Mouse (Mus musculus) heart, embryonic 15.5 days (tissue): ENCODE measurements around the gene Tspan31. TPM values are rescaled to one million over a fixed set of nuclear protein-coding genes. Genes with fewer than 3 reads are reported as not detected.
A peak's percentile ranks its signal among the peaks of the same experiment; 100 is the strongest.

Experiments
- ATAC-seq: fragments of 200-750 bp; cut with Nextera tagmentation; replicated peaks from 2 replicates; pipeline ENCODE4 v1.8.0; 2017; ENCODE audit warnings: low read depth, moderate TSS enrichment; ENCODE audit not compliant: insufficient number of reproducible peaks, insufficient read depth, low FRiP score
- H3K27ac ChIP-seq: fragments of 300-500 bp; sonication (generic); 2 replicates; pipeline ENCODE4 v1.5.1; 2015; ENCODE audit warnings: mild to moderate bottlenecking, inconsistent platforms
- H3K27me3 ChIP-seq: fragments of 300-500 bp; sonication (generic); 2 replicates; pipeline ENCODE4 v1.6.1; 2015; ENCODE audit warnings: inconsistent platforms
- H3K36me3 ChIP-seq: fragments of 300-500 bp; sonication (generic); 2 replicates; pipeline ENCODE4 v1.6.1; 2015; ENCODE audit warnings: mild to moderate bottlenecking, inconsistent platforms
- H3K4me1 ChIP-seq: fragments of 300-500 bp; sonication (generic); replicated peaks from 2 replicates; pipeline ENCODE4 v1.6.1; 2015; ENCODE audit warnings: inconsistent platforms
- H3K4me2 ChIP-seq: fragments of 300-500 bp; sonication (generic); 2 replicates; pipeline ENCODE4 v1.6.1; 2015; ENCODE audit warnings: inconsistent platforms, mild to moderate bottlenecking, moderate library complexity
- H3K4me3 ChIP-seq: fragments of 300-500 bp; sonication (generic); 2 replicates; pipeline ENCODE4 v1.5.1; 2015; ENCODE audit warnings: mild to moderate bottlenecking, inconsistent platforms
- H3K9ac ChIP-seq: fragments of 300-500 bp; sonication (generic); 2 replicates; pipeline ENCODE4 v1.6.1; 2015; ENCODE audit warnings: mild to moderate bottlenecking, inconsistent platforms
- H3K9me3 ChIP-seq: fragments of 300-500 bp; sonication (generic); replicated peaks from 2 replicates; pipeline ENCODE4 v1.6.1; 2016; ENCODE audit warnings: inconsistent platforms
- WGBS: fragments of 180-500 bp; shearing (Covaris S2); methylation state at CpG from one replicate; pipeline ENCODE4 v1.1.7; 2015; ENCODE audit warnings: mixed read lengths; 5-methylcytosine and 5-hydroxymethylcytosine counted together
- polyA plus RNA-seq: library from polyadenylated mRNA; unstranded; fragments of >200 nt; fragmentation: Nextera tagmentation; extraction: Ambion mirVana; gene quantifications from 2 replicates; pipeline ENCODE4 v1.2.1, GENCODE M21; 2015

Gene Tspan31
- polyA plus RNA-seq = 100 and 119 TPM in 2 replicates

DNA sequence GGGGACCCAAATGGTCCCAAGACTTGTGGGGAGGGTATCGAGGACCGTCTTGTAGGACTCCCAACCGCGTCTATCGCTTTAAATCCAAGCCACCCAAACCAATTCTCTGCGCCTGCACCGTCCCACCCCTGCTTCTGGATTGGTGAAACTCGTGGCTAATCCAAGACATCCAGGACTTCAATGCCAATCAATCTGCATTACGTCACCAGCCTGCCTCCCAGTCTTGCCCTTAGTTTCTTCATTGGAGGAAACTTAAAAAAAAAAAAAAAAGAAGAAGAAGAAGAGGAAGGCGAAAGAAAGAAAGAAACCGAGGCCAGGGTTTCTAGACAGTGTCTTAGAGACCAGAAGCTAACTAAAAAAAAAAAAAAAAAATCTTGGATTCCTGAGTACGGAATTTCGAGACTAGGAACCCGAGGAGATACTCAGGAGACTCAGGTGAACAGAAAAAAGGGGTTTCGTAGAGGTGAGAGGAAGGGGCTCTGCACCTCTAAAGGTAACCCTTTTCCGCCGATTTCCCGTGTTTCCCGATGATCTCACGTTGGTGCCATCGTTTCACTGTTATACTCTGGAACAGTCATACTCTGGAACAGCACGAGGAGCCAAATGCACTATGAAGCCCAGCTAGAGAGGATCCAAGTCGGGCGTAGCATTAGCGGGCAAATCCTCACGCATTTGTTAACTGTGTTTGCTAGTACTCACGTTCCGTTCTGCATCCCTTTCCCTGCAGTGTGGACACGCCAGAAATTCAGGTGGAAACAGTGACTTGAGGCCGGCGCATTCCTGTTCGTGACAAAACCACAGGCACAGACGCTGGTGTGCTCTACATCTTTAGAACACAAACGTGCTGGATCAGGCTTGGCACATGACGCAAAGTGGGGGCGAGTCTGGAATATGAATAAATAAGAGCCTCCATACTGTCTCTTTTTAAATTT is at the start of gene Tspan31:
Gene Tspan31 (minus strand): TSS at position 75 of the 932 bp plus-strand sequence.
- Histone ChIP-seq H3K36me3 (peaks cover 33% of the 10 kb centered on the region), H3K9ac (peak within 1 kb of the TSS; percentile 80), H3K9me3 (no peaks in the 10 kb centered on the region), H3K27me3 (peaks cover 7% of the 10 kb centered on the region; the same call in 1 of the 2 replicates), H3K4me2 (peak within 1 kb of the TSS; percentile 74), H3K4me1 (peaks cover 24% of the 10 kb centered on the region), H3K4me3 (peak within 1 kb of the TSS; percentile 78), H3K27ac (peak within 1 kb of the TSS; percentile 89)
- WGBS = 1% methylated on average over 36 of the region's 36 CpGs
- ATAC-seq = peak; percentile 88

GRCm38 (mm10) chr10:127119229-127119628 is 49.2 kb upstream of the Tspan31 start:
- H3K9ac ChIP-seq = no peak overlapping the region
- peaks cover 19% of the 10 kb centered on the region for H3K4me1 ChIP-seq
- peaks cover 22% of the 10 kb centered on the region; the same call in 1 of the 2 replicates for H3K36me3 ChIP-seq
- ATAC-seq = no peak
- no peak overlapping the region for H3K4me2 ChIP-seq
- no peaks in the 10 kb centered on the region for H3K9me3 ChIP-seq
- no peak overlapping the region for H3K4me3 ChIP-seq
- 85% methylated on average over 10 of the region's 10 CpGs for WGBS
- H3K27me3 ChIP-seq = no peaks in the 10 kb centered on the region
- no peak overlapping the region for H3K27ac ChIP-seq

DNA sequence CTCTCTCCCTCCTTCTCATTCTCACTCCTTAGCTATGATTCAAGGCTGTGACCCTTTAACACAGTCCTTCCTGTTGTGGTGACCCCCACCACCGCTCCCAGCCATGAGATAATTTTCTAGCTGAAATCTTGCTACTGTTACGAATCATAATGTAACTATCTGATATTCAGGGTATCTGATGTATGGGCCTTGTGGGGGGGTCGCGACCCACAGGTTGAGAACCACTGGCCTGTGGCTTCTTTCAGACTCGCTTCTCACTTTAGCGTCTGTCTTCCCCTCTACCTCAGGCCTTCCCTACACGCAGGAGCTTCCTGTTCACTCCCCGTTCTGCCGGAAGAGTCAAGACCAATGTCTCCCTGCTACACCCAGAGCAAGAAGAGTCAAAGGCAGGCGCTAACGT is 48.4 kb upstream of the Tspan31 start:
- no peaks in the 10 kb centered on the region for H3K9me3 ChIP-seq
- no peak for ATAC-seq
- WGBS = 87% methylated on average over 11 of the region's 11 CpGs
- no peak overlapping the region for H3K27ac ChIP-seq
- no peak overlapping the region for H3K4me2 ChIP-seq
- H3K4me1 ChIP-seq = peaks cover 19% of the 10 kb centered on the region
- no peak overlapping the region for H3K4me3 ChIP-seq
- H3K9ac ChIP-seq = no peak overlapping the region
- H3K27me3 ChIP-seq = no peaks in the 10 kb centered on the region
- peaks cover 22% of the 10 kb centered on the region; the same call in 1 of the 2 replicates for H3K36me3 ChIP-seq

DNA sequence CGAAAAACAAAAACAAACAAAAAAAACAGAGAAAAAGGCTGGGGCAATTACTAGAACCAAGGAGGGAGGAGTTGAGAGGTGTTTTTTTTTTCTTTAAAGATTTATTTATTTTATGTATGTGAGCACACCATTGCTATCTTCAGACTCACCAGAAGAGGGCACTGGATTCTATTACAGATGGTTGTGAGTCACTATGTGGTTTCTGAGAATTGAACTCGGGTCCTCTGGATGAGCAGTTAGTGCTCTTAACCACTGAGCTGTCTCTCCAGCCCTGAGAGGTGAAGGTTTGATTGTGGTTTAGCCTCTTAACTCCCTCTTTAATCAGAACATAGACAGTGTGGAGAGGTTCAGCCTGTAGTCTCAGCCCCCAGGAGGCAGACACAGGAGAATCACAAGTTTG is 45.0 kb upstream of the Tspan31 start:
- H3K4me1 ChIP-seq = peaks cover 1% of the 10 kb centered on the region; the same call in 1 of the 2 replicates
- 70% methylated on average over 2 of the region's 2 CpGs for WGBS
- H3K36me3 ChIP-seq = peaks cover 30% of the 10 kb centered on the region; the same call in 1 of the 2 replicates
- H3K27ac ChIP-seq = no peak overlapping the region
- H3K9me3 ChIP-seq = no peaks in the 10 kb centered on the region
- no peak overlapping the region for H3K4me3 ChIP-seq
- H3K27me3 ChIP-seq = no peaks in the 10 kb centered on the region
- ATAC-seq = no peak
- no peak overlapping the region for H3K9ac ChIP-seq
- no peak overlapping the region for H3K4me2 ChIP-seq

GRCm38 (mm10) chr10:127114408-127114807 is 44.3 kb upstream of the Tspan31 start:
- Histone ChIP-seq H3K9me3 (no peaks in the 10 kb centered on the region), H3K4me2 (no peak overlapping the region), H3K4me1 (no peaks in the 10 kb centered on the region), H3K27me3 (no peaks in the 10 kb centered on the region), H3K36me3 (peaks cover 30% of the 10 kb centered on the region; the same call in 1 of the 2 replicates), H3K4me3 (no peak overlapping the region), H3K9ac (no peak overlapping the region), H3K27ac (no peak overlapping the region)
- WGBS = 82% methylated on average over 11 of the region's 11 CpGs
- ATAC-seq = no peak

GRCm38 (mm10) chr10:127111001-127111887 is 41.2 kb upstream of the Tspan31 start:
- WGBS = 84% methylated on average over 15 of the region's 15 CpGs
- H3K4me2 ChIP-seq = no peak overlapping the region
- no peak for ATAC-seq

DNA sequence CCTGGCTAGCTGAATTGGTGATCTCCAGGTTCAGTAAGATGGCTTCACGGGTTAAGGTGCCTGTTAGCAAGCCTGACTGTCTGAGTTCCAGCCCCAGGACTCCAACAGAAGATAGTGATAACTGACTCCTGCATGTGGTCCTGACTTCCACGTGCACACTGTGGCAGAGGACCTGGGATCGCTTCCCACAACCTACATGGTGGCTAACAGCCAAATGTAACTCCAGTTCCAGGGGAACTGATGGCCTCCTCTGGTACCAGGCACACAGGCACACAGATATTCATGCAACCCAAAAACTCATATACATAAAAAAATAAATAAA is 38.2 kb upstream of the Tspan31 start:
- H3K36me3 ChIP-seq = peaks cover 12% of the 10 kb centered on the region; the same call in 1 of the 2 replicates
- no peak overlapping the region for H3K4me3 ChIP-seq
- no peak overlapping the region for H3K27ac ChIP-seq
- H3K27me3 ChIP-seq = no peaks in the 10 kb centered on the region
- WGBS = 53% methylated on average over 3 of the region's 3 CpGs
- H3K9me3 ChIP-seq = no peaks in the 10 kb centered on the region
- no peaks in the 10 kb centered on the region for H3K4me1 ChIP-seq
- H3K9ac ChIP-seq = no peak overlapping the region
- no peak overlapping the region for H3K4me2 ChIP-seq
- no peak for ATAC-seq

More at GRCm38 (mm10) chr10:127111001-127111887, 41.2 kb upstream of the Tspan31 start:
- no peak overlapping the region for H3K4me3 ChIP-seq
- H3K27ac ChIP-seq = no peak overlapping the region
- H3K36me3 ChIP-seq = peaks cover 15% of the 10 kb centered on the region; the same call in 1 of the 2 replicates
- H3K27me3 ChIP-seq = no peaks in the 10 kb centered on the region
- no peak overlapping the region for H3K9ac ChIP-seq
- H3K4me1 ChIP-seq = no peaks in the 10 kb centered on the region
- no peaks in the 10 kb centered on the region for H3K9me3 ChIP-seq

DNA sequence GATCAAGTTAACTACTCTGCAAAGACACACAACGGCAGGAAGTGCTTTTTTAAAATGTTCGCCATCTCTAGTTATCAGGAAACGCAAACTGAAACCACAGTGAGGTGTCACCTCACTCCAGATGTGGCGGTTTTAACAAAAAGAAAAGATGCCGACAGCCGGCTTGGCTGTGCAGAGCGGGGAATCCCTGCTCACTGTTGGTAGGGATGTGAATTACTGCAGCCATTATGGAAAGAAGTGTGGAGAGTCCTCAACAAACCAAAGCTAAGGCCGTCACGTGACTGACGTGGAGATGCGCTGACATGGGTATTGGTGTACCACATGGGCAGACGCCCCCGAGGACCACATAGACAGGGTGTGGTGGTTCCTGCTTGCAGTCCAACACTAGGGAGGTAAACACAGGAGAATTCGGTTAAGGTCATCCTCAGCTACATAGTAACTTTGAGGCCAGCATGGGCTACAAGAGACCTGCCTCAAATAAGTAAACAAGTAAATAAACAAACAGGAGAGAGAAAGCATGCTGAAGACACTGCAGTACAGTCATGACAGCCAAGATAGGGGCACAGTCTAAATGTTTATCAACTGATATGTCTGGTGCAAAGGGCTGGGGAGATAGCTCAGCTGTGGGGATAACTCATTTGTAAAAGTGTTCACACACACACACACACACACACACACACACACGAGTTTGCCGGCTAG is 37.6 kb upstream of the Tspan31 start:
- no peak overlapping the region for H3K9ac ChIP-seq
- no peak for ATAC-seq
- no peaks in the 10 kb centered on the region for H3K4me1 ChIP-seq
- no peak overlapping the region for H3K4me3 ChIP-seq
- peaks cover 7% of the 10 kb centered on the region; the same call in 1 of the 2 replicates for H3K36me3 ChIP-seq
- H3K27ac ChIP-seq = no peak overlapping the region
- 79% methylated on average over 16 of the region's 16 CpGs for WGBS
- H3K9me3 ChIP-seq = no peaks in the 10 kb centered on the region
- no peak overlapping the region for H3K4me2 ChIP-seq
- no peaks in the 10 kb centered on the region for H3K27me3 ChIP-seq

- Histone ChIP-seq H3K36me3 (0 out of 2 replicates have a peak, but pooled peaks cover 4% of the 10 kb centered on the region), H3K27ac (no peak overlapping the region), H3K9me3 (no peaks in the 10 kb centered on the region), H3K4me1 (no peaks in the 10 kb centered on the region), H3K9ac (no peak overlapping the region), H3K27me3 (no peaks in the 10 kb centered on the region), H3K4me3 (no peak overlapping the region), H3K4me2 (no peak overlapping the region)
- ATAC-seq = no peak
- WGBS = 63% methylated on average over 7 of the region's 7 CpGs
Measured at GRCm38 (mm10) chr10:127103631-127104030, 33.6 kb upstream of the Tspan31 start.

- Histone ChIP-seq H3K4me3 (no peak overlapping the region), H3K9ac (no peak overlapping the region), H3K27me3 (no peaks in the 10 kb centered on the region), H3K9me3 (no peaks in the 10 kb centered on the region), H3K36me3 (peaks cover 11% of the 10 kb centered on the region; the same call in 1 of the 2 replicates), H3K27ac (no peak overlapping the region), H3K4me1 (no peaks in the 10 kb centered on the region), H3K4me2 (no peak overlapping the region)
- 74% methylated on average over 6 of the region's 6 CpGs for WGBS
- no peak for ATAC-seq
Measured at GRCm38 (mm10) chr10:127101151-127101550, 31.1 kb upstream of the Tspan31 start.
